Mouse (Mus musculus): ENCODE measurements around the gene Kif9.

Kif9 gene

DNA sequence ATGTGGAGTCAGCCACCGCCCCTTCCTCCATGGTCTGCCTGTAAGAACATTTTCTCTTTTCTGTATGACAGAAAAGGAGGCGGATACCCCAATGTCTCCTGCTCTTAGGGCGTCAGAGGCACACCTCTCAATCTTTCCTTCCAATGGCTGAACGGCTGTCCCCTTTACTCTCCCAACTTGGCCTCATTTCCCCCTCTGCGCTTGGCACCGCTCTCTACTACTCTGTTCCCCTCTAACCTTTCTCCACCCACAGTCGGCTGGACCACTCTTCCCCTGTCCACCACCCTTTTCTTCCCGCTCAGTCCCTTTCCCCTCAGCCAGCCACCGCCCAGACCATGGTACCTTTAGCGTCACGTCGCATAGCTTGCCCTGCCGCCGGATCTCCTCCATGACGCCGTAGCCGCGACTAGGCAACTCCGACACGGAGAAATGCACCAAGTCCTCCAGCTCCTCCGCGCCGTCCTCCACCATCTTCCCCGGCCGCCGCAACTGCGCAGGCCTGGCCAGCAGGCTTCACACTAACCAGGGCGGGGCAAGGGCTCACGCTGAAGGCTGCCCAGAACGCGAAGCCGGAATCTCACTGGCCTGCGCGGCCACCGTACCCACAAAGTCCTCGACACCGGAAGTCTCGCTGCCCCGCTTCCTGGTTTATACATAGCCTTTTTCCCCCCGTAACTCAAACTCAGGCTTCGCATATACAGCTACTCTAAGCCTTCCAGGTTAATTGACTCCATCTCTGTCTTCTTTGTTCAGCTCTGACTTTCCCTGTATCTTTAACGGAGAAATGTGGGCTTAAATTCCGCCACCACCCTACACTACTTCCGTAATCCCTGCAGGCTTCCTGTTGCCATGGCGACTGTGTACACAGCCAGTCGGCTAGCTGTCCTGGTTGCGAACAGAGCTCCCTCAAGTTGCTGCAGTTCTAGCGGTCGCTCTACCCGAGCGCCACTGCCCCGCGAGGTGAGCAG is at the start of gene Kif9, which contains the start of gene Klhl18:
Gene Kif9 (plus strand): TSS at position 835 of the 968 bp plus-strand sequence.
Gene Klhl18 (minus strand): TSS at position 571 of the 968 bp plus-strand sequence.
- DNase-seq (ENCODE audit: low spot score), result peak; percentile 99

DNA sequence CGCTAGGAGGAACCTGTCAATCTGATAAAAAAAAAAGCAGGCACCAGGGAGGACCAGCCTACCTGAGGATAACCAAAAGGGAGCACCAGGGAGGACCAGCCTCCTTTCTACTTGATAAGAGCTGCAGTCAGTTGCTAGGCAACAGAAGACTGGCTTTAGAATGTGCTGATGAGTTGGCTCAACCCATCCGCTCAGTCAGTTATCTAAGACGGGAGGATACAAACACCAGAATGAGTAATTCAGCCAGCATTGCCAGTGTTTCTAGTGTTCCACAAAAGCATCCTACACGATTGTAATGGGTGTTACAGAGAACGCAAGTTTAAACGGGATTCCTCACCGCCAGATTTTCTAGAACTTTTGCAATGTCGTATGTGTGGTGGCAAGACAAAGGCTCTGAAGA is 45.5 kb upstream of the Kif9 start:
- DNase-seq (ENCODE audit: low spot score), result no peak

DNA sequence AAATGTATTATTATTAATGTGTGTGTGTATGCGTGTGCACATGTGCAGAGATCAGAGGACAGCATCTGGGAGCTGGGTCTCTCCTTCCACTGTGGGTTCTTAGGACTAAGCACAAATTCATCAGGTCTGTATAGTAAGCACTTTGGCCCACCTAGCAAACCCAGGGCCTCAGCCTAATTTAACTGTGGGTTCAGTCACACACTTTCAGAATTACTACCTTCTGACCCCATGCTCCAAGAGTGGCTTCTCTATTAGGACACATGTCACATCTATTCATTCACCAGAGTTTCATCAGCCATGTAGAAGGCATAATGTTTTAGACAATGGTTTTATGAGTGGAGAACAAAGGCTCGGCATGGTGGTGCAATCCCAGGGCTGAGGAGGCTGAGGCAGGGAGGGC is 43.7 kb upstream of the Kif9 start:
- no peak for DNase-seq (ENCODE audit: low spot score)

DNA sequence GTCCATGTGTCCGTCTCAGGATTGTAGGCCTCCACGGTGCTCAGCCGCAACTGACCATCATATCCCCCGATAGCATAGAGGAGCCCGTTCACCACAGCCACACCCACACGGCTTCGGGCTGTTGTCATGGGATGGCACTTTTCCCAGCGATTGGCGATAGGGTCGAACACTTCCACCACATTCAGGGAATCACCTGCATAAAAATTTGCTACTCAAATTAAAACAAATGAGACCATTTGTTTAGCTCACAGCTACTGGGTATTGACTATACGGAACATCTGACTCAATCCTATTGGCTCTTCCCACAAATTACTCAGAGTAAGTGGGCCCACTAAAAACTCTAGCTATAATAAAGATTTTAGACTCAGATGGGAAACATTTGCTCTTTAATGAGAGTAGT is 40.7 kb upstream of the Kif9 start:
- DNase-seq (ENCODE audit: low spot score), result no peak

GRCm38 (mm10) chr9:110440049-110440448 is 36.7 kb upstream of the Kif9 start:
- DNase-seq (ENCODE audit: low spot score), result no peak

GRCm38 (mm10) chr9:110440559-110440958 is 36.2 kb upstream of the Kif9 start:
- DNase-seq (ENCODE audit: low spot score), result no peak

GRCm38 (mm10) chr9:110448356-110448755 is 28.4 kb upstream of the Kif9 start:
- DNase-seq (ENCODE audit: low spot score), result no peak

- DNase-seq (ENCODE audit: low spot score), result peak; percentile 95
Measured at GRCm38 (mm10) chr9:110448857-110449617, 27.7 kb upstream of the Kif9 start.

DNA sequence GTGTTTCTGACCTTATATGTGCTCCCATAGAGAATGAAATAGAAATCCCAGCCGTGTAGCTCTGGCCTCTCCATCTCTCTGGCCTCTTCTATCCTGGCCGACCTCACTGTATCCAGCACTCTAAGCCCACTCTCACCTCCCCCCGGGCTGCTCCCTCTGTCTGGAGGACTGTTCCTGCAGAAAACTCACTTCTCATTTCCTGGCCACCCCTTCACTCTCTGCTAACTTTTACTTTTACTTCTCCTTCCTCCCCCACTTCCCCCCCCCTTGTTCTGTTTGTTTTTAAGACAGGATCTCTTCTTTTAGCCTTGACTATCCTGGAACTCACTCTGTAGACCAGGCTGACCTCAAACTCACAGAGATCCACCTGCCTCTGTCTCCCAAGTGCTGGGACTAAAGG is 24.2 kb upstream of the Kif9 start:
- DNase-seq (ENCODE audit: low spot score), result no peak

GRCm38 (mm10) chr9:110457926-110458325 is 18.8 kb upstream of the Kif9 start:
- DNase-seq (ENCODE audit: low spot score), result no peak

- DNase-seq (ENCODE audit: low spot score), result no peak
Measured at GRCm38 (mm10) chr9:110459145-110459727, 17.5 kb upstream of the Kif9 start.

GRCm38 (mm10) chr9:110460884-110461815 is 15.6 kb upstream of the Kif9 start:
- DNase-seq (ENCODE audit: low spot score), result no peak

- no peak for DNase-seq (ENCODE audit: low spot score)
Measured at GRCm38 (mm10) chr9:110462321-110462720, 14.4 kb upstream of the Kif9 start.

DNA sequence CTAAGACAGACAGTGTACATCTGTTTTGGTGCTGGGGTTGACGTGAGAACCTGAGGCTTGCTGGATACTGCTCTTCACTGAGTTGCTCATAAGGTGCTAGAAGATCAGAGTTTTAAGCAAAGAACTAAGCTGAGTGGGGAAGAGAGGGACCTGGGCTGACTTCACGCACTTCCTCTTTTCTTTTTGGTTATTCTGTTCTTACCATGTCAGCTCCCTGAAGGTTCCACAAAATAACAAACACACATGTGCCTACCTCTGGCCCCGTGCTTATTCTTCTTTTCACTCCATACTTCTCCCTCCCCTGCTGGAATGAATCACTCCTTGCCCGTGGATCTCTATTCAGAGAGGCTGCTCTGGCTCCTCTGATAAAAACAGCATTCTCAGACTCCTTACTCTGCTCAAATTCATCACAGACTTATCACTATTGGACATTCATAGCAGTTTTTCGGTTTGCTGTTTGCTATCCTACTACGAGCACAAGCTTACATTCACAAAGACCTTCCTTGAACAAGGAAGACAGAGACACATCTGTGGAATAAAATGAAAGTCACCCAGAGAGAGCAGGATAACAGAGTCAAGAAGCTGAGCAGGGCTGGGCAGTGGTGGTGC is 12.7 kb upstream of the Kif9 start:
- no peak for DNase-seq (ENCODE audit: low spot score)

GRCm38 (mm10) chr9:110465336-110465735 is 11.4 kb upstream of the Kif9 start:
- DNase-seq (ENCODE audit: low spot score), result no peak

GRCm38 (mm10) chr9:110466179-110466578 is 10.6 kb upstream of the Kif9 start:
- DNase-seq (ENCODE audit: low spot score), result no peak

GRCm38 (mm10) chr9:110477951-110478350 is 1.2 kb downstream of the Kif9 start:
- no peak for DNase-seq (ENCODE audit: low spot score)

- DNase-seq (ENCODE audit: low spot score), result no peak
Measured at GRCm38 (mm10) chr9:110478639-110479038, 1.9 kb downstream of the Kif9 start.

- DNase-seq (ENCODE audit: low spot score), result no peak
Measured at GRCm38 (mm10) chr9:110488841-110489240, 12.1 kb downstream of the Kif9 start.

- DNase-seq (ENCODE audit: low spot score), result peak; percentile 10
Measured at GRCm38 (mm10) chr9:110490913-110491312, 14.2 kb downstream of the Kif9 start.

DNA sequence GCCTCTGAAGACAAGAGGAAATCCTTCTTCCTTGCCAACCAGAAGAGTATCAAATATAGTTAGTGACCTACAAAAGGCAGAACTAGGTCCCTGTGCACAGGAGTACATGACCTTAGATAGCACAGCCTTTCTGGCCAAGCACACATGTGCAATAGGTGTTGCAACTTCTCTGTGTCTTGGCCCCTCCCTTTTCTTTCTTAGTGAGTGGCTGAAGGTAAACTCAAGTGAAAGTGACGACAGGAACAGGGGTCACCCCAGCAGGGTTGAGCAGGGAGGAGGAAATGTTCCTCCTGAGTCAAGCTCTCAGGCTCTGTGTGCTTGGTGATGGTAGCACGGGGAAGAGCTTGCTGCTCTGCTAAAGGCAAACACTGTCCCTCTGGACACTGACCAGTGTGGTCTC is 49.0 kb downstream of the Kif9 start:
- no peak for DNase-seq (ENCODE audit: low spot score)

All from embryo, embryonic 10.5 days (tissue).